Mouse (Mus musculus) gastrocnemius, postnatal 10 days (tissue): ENCODE results near the gene Wfdc18. TPM values are rescaled to one million over a fixed set of nuclear protein-coding genes. Genes with fewer than 3 reads are reported as not detected.

Source experiments
- DNase-seq: peaks from one replicate; pipeline ENCODE4 v3.0.0; 2021; ENCODE audit warnings: mixed read lengths
- long read RNA-seq, 2 experiments: library from polyadenylated mRNA; stranded (forward); transcript quantifications; one replicate each; pipeline ENCODE4 v2.0.0; 2021
- total RNA-seq, 2 experiments: library from RNA; stranded (reverse); gene quantifications; 2 replicates each; pipeline ENCODE4 v1.2.3; 2021

The Wfdc18 gene
- not detected for total RNA-seq
- long read RNA-seq, experiment 1: 0 reads
- long read RNA-seq, experiment 2: 0 reads

DNA sequence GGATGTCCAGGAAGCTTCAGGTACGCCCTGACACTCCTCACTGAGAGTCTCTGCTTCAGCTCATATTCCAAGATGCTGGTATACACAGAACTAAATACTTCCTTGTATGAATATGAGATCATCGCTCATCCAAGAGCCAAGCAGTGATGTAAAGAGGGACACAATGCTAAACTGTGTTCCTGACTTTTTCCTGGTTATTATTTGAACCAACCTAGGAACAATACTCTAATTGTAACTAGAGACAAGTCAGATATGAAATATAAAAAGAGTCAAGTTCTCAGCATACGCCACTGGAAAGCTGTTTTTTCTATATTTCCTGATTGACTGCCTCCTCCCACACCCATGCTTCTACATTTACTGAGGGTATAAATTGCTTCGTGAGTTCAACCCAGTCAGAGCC lies at the start of gene Wfdc18:
Gene Wfdc18, plus strand, starts transcription at position 301 of the 400 bp plus-strand sequence.
- DNase-seq: no peak

DNA sequence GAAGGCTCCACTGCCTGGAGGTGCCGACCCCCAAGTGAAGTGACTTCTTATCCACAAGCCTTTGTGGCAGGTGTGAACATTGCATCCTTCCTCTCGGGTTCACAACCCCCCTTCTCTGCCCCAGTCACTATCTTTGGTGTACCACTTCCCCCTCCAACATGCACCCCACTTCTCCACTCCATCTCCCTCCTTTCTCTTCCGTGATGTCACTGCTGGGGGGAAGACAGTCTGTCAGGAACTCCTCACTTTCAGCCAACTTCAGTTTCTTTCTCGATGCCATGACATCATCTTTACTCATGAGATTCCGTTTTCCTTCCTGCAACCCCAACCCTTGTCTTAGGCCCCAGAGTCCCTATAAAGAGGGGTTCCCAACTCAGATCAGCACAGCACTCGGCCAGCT lies 46.6 kb upstream of the Wfdc18 start, which contains the start of gene Ccl4:
Gene Ccl4, plus strand, starts transcription at position 381 of the 400 bp plus-strand sequence.
- DNase-seq: no peak

DNA sequence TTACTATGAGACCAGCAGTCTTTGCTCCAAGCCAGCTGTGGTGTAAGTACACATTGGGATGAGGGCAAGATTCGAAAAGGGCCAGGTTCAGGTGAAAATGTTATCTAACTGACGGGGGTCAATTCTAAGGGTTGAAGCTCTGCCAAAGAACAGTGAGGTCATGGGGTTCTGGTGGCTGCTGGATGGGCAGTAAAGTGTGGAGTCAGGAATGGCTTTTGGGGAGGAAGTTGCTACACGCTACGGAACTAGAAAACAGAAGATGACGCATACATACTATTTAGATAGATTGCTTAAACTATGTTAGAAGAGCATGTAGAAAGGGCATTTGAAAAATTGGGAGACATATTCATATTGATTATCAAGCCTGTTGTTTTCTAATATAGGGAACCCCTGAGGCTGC lies 45.3 kb upstream of the Wfdc18 start:
- no peak for DNase-seq

- no peak for DNase-seq
Observed at GRCm38 (mm10) chr11:83671743-83672142, 37.1 kb upstream of the Wfdc18 start.

DNA sequence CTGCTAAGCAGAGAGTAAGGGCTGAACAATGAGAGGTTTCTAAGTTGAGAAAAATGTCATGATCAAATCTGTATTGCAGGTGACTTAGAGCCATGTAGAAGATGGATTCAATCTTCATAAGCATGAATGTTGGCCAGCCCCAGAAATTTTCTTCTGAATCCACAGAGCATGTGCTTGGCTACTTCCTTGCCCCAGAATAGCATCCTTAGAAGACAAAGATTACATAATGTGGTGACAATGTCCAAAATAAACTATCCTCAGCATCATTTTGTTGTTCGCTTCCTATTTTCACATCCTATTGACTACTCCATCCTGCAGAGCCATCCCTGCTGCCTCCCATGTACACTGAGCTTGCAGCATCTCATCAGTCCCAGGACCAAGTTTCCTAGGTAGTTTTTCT lies 33.1 kb upstream of the Wfdc18 start:
- no peak for DNase-seq

DNA sequence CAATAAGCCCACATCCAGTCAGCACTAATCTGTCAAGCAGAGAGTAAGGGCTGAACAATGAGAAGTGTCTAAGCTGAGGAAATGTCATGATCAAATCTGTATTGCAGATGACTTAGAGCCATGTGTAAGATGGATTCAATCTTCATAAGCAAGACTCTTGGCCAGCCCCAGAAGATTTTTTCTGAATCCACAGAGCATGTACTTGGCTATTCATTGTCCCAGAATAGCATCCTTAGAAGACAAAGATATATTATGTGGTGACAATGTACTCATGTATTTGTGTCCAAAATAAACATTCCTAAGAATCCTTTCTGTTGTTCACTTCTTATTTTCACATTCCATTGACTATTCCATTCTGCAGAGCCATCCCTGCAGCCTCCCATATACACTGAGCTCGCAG lies 18.9 kb upstream of the Wfdc18 start:
- DNase-seq: no peak

GRCm38 (mm10) chr11:83692008-83692407 lies 16.8 kb upstream of the Wfdc18 start:
- DNase-seq: no peak

DNA sequence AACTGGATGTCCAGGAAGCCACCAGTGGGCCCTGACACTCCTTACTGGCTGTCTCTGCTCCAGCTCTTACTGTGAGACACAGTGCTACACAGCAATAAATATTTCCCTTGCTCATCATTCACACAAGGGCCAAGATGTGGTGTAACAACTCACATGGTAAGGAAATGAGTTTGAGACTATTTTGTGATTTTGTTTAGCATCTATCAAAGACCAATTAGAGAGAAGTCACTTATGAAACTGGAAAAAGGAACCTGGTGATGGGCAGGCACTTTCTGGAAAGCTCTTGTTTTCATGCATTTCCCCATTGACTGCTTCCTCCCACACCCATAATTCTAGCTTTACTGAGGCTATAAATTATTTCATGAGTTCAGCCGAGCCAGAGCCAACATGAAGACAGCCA lies 5.1 kb upstream of the Wfdc18 start, which contains the start of gene Wfdc17:
Gene Wfdc17, plus strand, starts transcription at position 287 of the 400 bp plus-strand sequence.
- DNase-seq: no peak

DNA sequence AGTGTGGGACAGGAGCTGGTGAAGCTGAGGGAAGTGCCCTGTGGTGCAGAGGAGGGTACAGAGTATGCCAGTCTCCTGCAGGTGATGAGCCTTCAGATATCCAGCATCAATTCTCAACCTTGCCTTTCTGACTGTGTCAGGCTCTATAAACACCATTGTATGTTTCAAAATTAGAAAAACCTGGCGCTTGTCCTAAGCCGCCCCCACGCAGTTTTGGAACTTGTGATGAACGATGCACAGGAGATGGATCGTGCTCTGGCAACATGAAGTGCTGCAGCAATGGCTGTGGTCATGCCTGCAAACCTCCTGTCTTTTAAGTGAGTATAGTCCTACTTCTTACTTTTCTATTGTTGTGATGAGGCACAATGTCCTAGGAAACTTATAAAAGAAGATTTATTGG lies 868 bp downstream of the Wfdc18 start:
- DNase-seq: no peak

GRCm38 (mm10) chr11:83712671-83713070 lies 3.9 kb downstream of the Wfdc18 start:
- DNase-seq: no peak

DNA sequence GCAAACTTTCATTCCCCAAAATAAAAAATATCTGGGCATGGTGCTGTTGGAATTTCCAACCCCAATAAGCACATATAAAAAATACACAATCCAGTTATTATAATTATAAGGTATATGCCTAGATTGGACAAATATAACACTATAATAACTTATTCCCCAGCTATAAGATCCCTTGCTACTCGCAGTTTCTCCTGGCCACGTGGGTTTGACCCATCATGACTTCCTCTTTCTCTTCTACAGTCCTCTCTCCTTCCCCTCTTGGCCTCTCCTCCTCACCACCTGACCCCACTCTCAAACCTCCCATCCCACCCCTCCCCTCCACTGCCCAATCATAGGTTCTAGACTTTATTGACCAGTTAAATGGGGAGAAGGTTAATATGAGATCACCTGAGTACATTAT lies 5.1 kb downstream of the Wfdc18 start:
- DNase-seq: no peak

DNA sequence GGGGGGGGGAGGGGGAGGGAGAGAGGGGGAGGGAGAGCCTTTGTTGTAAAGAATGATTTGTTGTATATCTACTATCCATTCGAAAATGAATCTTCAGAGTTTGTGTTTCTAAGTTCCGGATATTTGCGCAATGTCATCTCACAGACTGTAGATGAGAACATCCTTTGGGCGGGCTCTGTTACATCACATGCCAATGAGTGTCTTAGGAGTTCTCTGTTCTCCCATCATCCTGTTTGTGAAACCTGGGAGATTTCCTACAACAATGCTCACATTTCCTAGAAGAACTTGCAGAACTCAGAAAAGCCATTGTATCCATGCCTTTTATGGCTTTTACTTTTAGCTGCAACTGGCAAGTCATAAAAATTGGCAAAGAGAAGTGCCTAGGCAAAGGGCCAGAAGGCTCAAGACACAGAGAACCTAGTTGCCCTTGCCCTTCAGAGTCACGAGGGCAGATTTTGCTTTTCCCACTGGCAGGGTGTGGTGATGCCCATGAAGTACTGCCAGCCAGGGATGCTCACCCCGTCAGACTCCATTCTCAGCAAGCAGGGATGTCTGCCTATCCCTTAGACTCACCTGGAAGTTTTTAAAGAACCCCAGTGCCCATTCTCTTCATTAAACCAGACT lies 8.3 kb downstream of the Wfdc18 start:
- no peak for DNase-seq

DNA sequence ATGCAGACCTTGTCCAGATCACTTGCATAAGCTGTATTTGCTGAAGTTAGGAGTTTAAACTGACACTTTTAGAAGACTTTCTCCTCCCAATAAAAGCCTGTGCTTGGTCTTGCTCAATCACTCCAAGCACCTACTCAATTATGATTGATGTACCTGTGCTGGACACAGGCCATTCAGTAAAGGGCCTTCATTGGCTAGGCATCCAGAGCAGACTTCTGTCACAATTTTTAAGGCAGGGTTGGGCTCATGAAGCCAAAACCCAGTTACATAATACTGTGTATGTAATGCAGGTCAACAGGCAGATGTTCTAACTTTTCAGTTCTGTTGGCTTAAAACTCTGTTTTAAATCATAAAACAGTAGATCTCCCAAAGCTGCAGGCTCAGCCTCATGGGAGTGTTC lies 12.0 kb downstream of the Wfdc18 start:
- no peak for DNase-seq

GRCm38 (mm10) chr11:83728757-83729432 lies 20.1 kb downstream of the Wfdc18 start:
- DNase-seq: no peak

DNA sequence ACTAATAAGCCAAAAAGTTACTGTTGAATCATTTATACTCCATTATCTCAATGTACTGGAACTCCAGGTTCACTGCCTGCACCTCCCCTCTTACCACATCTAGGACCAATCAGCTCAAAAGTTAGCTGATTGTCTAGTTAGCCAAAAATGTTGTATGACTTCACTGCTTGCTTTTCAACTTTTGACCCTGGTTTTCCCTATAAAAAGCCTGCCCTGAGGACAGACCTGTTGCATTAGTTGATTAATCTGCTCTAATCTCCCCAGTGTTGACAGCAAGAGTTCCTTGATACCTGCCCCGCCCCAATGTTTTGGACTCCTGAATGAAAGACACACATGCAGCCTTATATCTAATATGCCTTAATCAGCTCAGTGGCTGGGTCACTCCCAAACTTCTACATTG lies 22.3 kb downstream of the Wfdc18 start:
- no peak for DNase-seq

- no peak for DNase-seq
Observed at GRCm38 (mm10) chr11:83733071-83733640, 24.3 kb downstream of the Wfdc18 start.

GRCm38 (mm10) chr11:83734215-83734614 lies 25.4 kb downstream of the Wfdc18 start:
- no peak for DNase-seq

GRCm38 (mm10) chr11:83735881-83736280 lies 27.1 kb downstream of the Wfdc18 start:
- DNase-seq: no peak

DNA sequence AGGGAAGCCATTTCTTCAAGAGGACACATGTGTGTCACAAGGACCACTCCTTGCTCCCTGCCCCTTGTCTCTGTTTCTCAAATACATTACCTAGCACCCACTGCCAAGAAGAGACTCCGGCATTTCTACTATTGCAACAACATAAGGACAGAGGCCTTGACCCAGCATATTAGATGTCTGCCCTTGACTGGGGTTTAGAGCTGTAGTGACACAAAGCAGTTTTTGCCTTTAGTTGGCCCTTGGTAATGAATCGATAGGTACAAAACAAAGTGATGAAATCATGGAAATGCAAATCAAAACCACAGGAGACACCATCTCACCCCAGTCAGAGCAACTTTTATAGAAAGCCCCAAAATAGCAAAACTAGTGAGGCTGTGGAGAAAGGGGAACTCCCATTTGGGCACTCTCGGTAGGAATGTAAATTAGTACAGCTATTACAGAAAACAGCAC lies 28.3 kb downstream of the Wfdc18 start:
- DNase-seq: no peak

DNA sequence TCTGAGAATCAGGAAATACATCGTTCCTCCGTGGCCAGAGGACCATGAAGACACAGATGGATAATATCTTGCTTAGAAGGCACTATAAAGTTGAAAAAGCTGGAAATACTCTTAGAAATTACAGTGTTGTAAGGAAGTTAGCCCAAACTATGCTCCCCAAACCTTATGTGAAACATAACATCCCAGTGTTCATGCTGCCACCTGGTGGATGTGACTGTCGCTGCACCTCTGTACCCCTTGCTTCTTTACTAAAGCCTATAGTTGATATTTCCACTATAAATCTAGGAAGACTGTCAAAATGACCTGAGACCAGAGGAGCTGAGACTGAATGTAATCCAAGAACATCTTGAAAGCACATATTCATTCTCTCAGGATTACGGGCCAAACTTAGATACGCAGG lies 30.4 kb downstream of the Wfdc18 start:
- peak; percentile 74 for DNase-seq

DNA sequence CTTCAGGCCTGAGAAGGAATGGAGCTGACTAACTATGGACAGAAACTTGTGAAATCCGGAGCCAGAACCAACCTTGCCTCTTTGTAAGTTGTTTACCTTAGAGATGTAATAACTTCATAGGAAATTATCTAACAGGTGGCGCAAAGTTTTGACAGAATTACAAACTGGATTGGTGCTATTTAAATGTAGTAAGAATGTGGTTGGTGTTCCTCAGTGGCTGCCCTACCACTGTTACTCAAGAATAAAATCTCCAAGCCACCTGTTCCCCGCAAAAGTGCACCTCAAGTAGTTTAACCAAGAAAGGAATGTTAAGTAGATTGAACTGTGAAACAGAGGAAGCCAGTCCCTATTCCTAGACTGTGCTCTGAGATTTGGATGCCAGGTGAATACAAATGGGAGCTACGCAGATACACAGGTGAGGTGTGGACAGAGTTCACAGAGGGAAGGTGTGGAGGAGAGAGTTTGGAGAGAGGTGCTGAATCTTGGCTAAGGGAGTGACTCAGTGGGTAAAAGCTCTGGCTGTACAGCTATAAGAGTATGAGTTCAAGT lies 31.7 kb downstream of the Wfdc18 start:
- no peak for DNase-seq

DNA sequence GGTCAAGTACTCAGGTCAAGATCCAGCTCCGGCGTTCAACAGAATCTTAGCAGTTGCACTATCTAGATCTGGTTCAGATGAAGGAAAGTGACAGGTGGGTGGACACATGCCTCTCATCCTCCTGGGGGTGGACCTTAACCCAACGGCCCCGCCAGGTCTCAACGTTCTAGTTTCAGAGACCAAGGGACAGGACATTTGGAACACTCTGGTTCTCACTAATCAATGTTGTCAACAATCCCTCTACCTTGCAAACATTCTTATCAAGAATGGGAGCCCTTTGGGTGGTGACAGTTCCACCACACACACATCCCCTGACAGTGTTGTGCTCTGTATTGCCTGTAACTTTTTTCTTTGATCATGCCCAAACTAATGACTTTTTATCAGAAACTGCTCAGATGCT lies 33.0 kb downstream of the Wfdc18 start:
- DNase-seq: no peak

- no peak for DNase-seq
Observed at GRCm38 (mm10) chr11:83742731-83743355, 34.0 kb downstream of the Wfdc18 start.
